In genomic region chr14:97537012-97537411, GRCm38 (mm10) we compare ENCODE assay signal across 17 mouse cellular contexts.
"Had no signal": no experiment of that assay in that cellular context is flagged by ENCODE, and none has a peak within 500 bp of the region (broad histone marks: within the 10 kb centered on the region; RNA-seq: fewer than 3 reads in every experiment).

No protein-coding gene starts in this region.

- ATAC-seq: liver, postnatal 0 days; lung, postnatal 0 days had no signal

- H3K27ac ChIP-seq: liver, embryonic 15.5 days; lung, embryonic 15.5 days; macrophage; midbrain, embryonic 12.5 days; neural tube, embryonic 13.5 days; stomach, embryonic 15.5 days; stomach, postnatal 0 days had no signal

- H3K4me2 ChIP-seq: liver, embryonic 15.5 days; lung, embryonic 15.5 days; midbrain, embryonic 12.5 days; neural tube, embryonic 13.5 days; stomach, embryonic 15.5 days had no signal

- H3K36me3 ChIP-seq: liver, embryonic 15.5 days; lung, embryonic 15.5 days; midbrain, embryonic 12.5 days; neural tube, embryonic 13.5 days; stomach, embryonic 15.5 days had no signal

- H3K4me3 ChIP-seq: liver, embryonic 15.5 days; lung, embryonic 15.5 days; megakaryocyte, embryonic 14.5 days; midbrain, embryonic 12.5 days; neural tube, embryonic 13.5 days; stomach, embryonic 15.5 days had no signal

- DNase-seq: liver, postnatal 0 days; lung, adult 2 months; lung, postnatal 14 days; lung, postnatal 36 days; right cerebral cortex, postnatal 14 days; thymus, adult 2 months; thymus, postnatal 25 days; thymus, postnatal 4 days had no signal

- H3K9ac ChIP-seq: liver, embryonic 15.5 days; liver, postnatal 0 days; lung, embryonic 15.5 days; midbrain, embryonic 12.5 days; neural tube, embryonic 13.5 days; stomach, embryonic 15.5 days had no signal

- H3K27me3 ChIP-seq: liver, embryonic 15.5 days; lung, embryonic 15.5 days; megakaryocyte, embryonic 14.5 days; midbrain, embryonic 12.5 days; neural tube, embryonic 13.5 days; stomach, embryonic 15.5 days had no signal

- H3K9me3 ChIP-seq: liver, embryonic 15.5 days; lung, embryonic 15.5 days; midbrain, embryonic 12.5 days; neural tube, embryonic 13.5 days; stomach, embryonic 15.5 days had no signal

- H3K4me1 ChIP-seq: liver, embryonic 15.5 days; lung, embryonic 15.5 days; midbrain, embryonic 12.5 days; neural tube, embryonic 13.5 days; stomach, embryonic 15.5 days had no signal
